Mouse (Mus musculus): Measurements from ENCODE around the gene Cep250. TPM values are rescaled to one million over a fixed set of nuclear protein-coding genes. Genes with fewer than 3 reads are reported as not detected.
A peak's percentile ranks its signal among the peaks of the same experiment; 100 is the strongest.
"Not testable (repeated sequence)": the region's sequence is repeated elsewhere in the genome, so short reads cannot be mapped to it uniquely, and the experiment has no call there.

Gene Cep250
- 33.0 and 35.7 TPM in 2 replicates for polyA plus RNA-seq (2015; fragmentation: Nextera tagmentation; extraction: Ambion mirVana)

DNA sequence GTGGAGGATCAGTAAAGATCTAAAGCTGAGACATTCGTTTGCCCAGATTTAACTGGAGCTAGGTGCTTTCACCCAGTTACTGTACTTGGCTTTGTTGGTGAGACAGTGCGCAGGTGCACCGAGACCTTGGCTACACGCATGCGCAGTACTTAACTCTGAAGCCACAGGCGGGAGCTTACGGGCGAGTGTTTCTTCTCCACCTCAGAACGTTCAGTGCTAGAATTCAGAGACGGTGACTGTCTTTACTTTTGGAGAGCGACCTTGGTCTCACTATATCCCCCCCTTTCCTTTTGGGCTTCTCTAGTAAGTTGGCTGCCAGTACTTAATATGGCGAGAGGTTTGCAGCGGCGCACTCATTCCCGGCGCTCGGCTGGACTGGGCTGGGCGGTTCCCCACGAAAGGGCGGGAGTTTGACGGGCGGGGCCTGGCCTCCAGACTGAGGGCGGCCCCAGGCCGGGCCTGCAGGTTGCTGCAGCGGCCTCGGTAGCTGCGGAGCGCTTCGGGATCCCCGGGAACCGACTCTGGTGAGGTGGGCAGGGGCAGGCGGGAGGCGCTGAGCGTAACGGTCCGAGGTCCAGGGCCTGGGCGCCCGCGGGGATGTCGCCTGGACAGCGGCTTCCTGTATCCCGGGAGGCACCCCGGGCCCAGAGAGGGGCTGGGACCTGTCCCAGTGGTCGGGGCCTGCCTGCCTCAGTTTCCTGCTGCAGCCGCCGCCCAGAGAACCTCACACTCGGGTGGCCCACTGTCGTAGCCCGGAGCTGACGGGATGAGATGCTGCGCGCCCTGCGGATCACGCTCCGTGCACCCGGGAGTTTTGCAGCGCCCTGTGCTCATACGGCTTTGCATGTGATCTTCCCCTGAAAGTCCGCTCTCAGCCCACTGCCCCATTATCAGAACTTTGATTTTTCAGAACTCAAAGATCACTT, at the start of gene Cep250:
Cep250 (plus strand) TSS at position 325 of the 926 bp plus-strand sequence.
- Histone ChIP-seq H3K9ac (peak within 1 kb of the TSS; percentile 100), H3K9me3 (no peaks in the 10 kb centered on the region), H3K4me1 (peaks cover 13% of the 10 kb centered on the region), H3K36me3 (peaks cover 13% of the 10 kb centered on the region; the same call in 1 of the 2 replicates), H3K4me3 (peak within 1 kb of the TSS; percentile 96), H3K4me2 (peak within 1 kb of the TSS; percentile 66), H3K27me3 (no peaks in the 10 kb centered on the region), H3K27ac (peak within 1 kb of the TSS; percentile 89)
- peak; percentile 93 for ATAC-seq (ENCODE audit: insufficient number of reproducible peaks, insufficient read depth, low FRiP score, low TSS enrichment, low read depth)
- under 1% methylated on average over 58 of the region's 59 CpGs for WGBS

DNA sequence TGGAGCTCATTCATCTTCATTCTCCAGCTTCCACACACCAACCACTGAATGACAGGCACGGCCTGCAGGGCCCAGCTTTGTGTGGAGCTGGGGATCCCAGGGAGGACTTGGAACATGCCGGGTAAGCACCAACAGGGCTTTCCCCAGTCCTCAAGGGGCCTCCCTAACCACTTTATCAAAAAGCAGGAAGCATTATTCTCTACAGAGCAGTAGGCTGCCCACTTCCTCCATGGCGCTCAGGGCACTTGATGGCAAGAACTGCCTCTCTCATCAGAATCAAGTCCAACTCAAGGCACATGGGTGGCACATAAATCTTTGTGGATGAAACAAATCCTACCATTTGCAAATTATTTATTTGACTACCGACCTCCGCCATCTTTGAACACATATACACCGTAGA, 41.6 kb upstream of the Cep250 start:
- no peak for ATAC-seq (ENCODE audit: insufficient number of reproducible peaks, insufficient read depth, low FRiP score, low TSS enrichment, low read depth)
- H3K36me3 ChIP-seq: peaks cover 60% of the 10 kb centered on the region
- WGBS: 96% methylated on average over 6 of the region's 6 CpGs
- H3K27ac ChIP-seq: no peak overlapping the region
- no peak overlapping the region for H3K4me3 ChIP-seq
- H3K27me3 ChIP-seq: no peaks in the 10 kb centered on the region
- no peak overlapping the region for H3K4me2 ChIP-seq
- no peak overlapping the region for H3K9ac ChIP-seq
- no peaks in the 10 kb centered on the region for H3K9me3 ChIP-seq
- H3K4me1 ChIP-seq: no peaks in the 10 kb centered on the region

GRCm38 (mm10) chr2:155923143-155923542, 33.1 kb upstream of the Cep250 start:
- WGBS: 93% methylated on average over 7 of the region's 7 CpGs
- peaks cover under 1% of the 10 kb centered on the region; the same call in 1 of the 2 replicates for H3K4me1 ChIP-seq
- H3K9me3 ChIP-seq: no peaks in the 10 kb centered on the region
- H3K27ac ChIP-seq: no peak overlapping the region
- H3K4me3 ChIP-seq: no peak overlapping the region
- no peak overlapping the region for H3K4me2 ChIP-seq
- H3K9ac ChIP-seq: no peak overlapping the region
- H3K27me3 ChIP-seq: no peaks in the 10 kb centered on the region
- H3K36me3 ChIP-seq: peaks cover 28% of the 10 kb centered on the region
- no peak for ATAC-seq (ENCODE audit: insufficient number of reproducible peaks, insufficient read depth, low FRiP score, low TSS enrichment, low read depth)

DNA sequence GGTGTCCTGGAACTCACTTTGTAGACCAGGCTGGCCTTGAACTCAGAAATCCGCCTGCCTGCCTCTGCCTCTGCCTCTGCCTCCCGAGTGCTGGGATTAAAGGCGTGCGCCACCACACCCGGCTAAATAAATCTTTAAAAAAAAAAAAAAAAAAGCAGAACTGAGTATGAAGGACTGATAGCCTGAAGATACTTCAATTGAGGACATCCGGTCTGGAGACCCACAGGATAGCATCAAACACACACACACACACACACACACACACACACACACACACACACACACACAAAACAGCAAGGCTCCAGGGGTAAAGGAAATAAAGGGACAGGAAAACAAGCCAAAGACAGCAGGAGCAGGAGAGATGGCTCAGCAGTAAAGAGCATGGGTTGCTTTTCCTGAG, 31.0 kb upstream of the Cep250 start:
- H3K4me3 ChIP-seq; H3K27me3 ChIP-seq; H3K4me2 ChIP-seq; H3K27ac ChIP-seq; ATAC-seq (ENCODE audit: insufficient number of reproducible peaks, insufficient read depth, low FRiP score, low TSS enrichment, low read depth); H3K9ac ChIP-seq; H3K9me3 ChIP-seq: not testable (repeated sequence)
- H3K36me3 ChIP-seq: peaks cover 18% of the 10 kb centered on the region
- peaks cover 12% of the 10 kb centered on the region for H3K4me1 ChIP-seq
- 92% methylated on average over 6 of the region's 6 CpGs for WGBS

- peak overlapping the region; percentile 80 for H3K4me2 ChIP-seq
- H3K9ac ChIP-seq: peak overlapping the region; percentile 77
- no peaks in the 10 kb centered on the region for H3K27me3 ChIP-seq
Measured at GRCm38 (mm10) chr2:155928711-155929345, 27.4 kb upstream of the Cep250 start.

GRCm38 (mm10) chr2:155929531-155930442, 26.5 kb upstream of the Cep250 start, which contains the start of gene Uqcc1:
TSS of gene Uqcc1 (minus strand) at chr2:155930310.
- no peaks in the 10 kb centered on the region for H3K9me3 ChIP-seq
- ATAC-seq (ENCODE audit: insufficient number of reproducible peaks, insufficient read depth, low FRiP score, low TSS enrichment, low read depth): peak; percentile 89
- WGBS: under 1% methylated on average over 38 of the region's 38 CpGs
- H3K9ac ChIP-seq: peak within 1 kb of the TSS; percentile 77
- H3K4me3 ChIP-seq: peak within 1 kb of the TSS; percentile 70
- H3K36me3 ChIP-seq: no peaks in the 10 kb centered on the region
- H3K4me1 ChIP-seq: peaks cover 18% of the 10 kb centered on the region
- H3K27me3 ChIP-seq: no peaks in the 10 kb centered on the region
- peak within 1 kb of the TSS; percentile 80 for H3K4me2 ChIP-seq
- H3K27ac ChIP-seq: peak within 1 kb of the TSS; percentile 93

More at GRCm38 (mm10) chr2:155928711-155929345, 27.4 kb upstream of the Cep250 start:
- Histone ChIP-seq H3K9me3 (no peaks in the 10 kb centered on the region), H3K36me3 (peaks cover 8% of the 10 kb centered on the region), H3K4me3 (peak overlapping the region; percentile 70), H3K4me1 (peaks cover 18% of the 10 kb centered on the region), H3K27ac (peak overlapping the region; percentile 93; the same call in 1 of the 2 replicates)
- no peak for ATAC-seq (ENCODE audit: insufficient number of reproducible peaks, insufficient read depth, low FRiP score, low TSS enrichment, low read depth)
- 61% methylated on average over 7 of the region's 7 CpGs for WGBS

GRCm38 (mm10) chr2:155939897-155940529, 16.2 kb upstream of the Cep250 start:
- no peaks in the 10 kb centered on the region for H3K36me3 ChIP-seq
- ATAC-seq (ENCODE audit: insufficient number of reproducible peaks, insufficient read depth, low FRiP score, low TSS enrichment, low read depth): no peak

DNA sequence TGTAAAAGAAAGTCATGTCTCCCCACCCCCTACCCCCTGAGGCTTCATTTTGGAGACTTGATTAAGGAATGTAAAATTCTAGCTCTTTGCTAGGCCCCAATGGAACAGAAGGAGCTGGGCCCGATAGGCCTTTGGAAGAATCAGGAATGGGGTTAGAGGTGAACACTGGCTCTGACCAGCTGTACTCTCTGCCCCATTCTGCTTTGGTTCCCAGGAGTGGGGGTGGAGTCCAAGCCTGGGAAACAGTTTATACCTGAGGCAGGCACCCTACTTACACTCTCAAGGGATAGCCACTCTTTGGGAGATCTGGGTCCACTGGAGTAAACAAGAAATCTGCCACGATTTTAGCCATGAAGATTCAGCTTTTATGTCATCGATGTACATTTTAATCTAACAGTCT, 15.6 kb upstream of the Cep250 start, which contains the start of gene Gm15557:
Gm15557 (plus strand) TSS at position 48 of the 400 bp plus-strand sequence.
- Histone ChIP-seq H3K4me2 (no peak within 1 kb of the TSS), H3K4me3 (no peak within 1 kb of the TSS), H3K9me3 (no peaks in the 10 kb centered on the region), H3K9ac (no peak within 1 kb of the TSS), H3K36me3 (no peaks in the 10 kb centered on the region), H3K27ac (no peak within 1 kb of the TSS), H3K27me3 (peaks cover 5% of the 10 kb centered on the region; the same call in 1 of the 2 replicates), H3K4me1 (peaks cover 28% of the 10 kb centered on the region)
- no peak for ATAC-seq (ENCODE audit: insufficient number of reproducible peaks, insufficient read depth, low FRiP score, low TSS enrichment, low read depth)
- WGBS: 84% methylated on average over 3 of the region's 3 CpGs

More at GRCm38 (mm10) chr2:155939897-155940529, 16.2 kb upstream of the Cep250 start:
- 73% methylated on average over 7 of the region's 7 CpGs for WGBS
- Histone ChIP-seq H3K4me3 (no peak overlapping the region), H3K27me3 (peaks cover 5% of the 10 kb centered on the region; the same call in 1 of the 2 replicates), H3K9ac (no peak overlapping the region), H3K4me1 (peaks cover 22% of the 10 kb centered on the region), H3K9me3 (no peaks in the 10 kb centered on the region), H3K4me2 (no peak overlapping the region), H3K27ac (no peak overlapping the region)

DNA sequence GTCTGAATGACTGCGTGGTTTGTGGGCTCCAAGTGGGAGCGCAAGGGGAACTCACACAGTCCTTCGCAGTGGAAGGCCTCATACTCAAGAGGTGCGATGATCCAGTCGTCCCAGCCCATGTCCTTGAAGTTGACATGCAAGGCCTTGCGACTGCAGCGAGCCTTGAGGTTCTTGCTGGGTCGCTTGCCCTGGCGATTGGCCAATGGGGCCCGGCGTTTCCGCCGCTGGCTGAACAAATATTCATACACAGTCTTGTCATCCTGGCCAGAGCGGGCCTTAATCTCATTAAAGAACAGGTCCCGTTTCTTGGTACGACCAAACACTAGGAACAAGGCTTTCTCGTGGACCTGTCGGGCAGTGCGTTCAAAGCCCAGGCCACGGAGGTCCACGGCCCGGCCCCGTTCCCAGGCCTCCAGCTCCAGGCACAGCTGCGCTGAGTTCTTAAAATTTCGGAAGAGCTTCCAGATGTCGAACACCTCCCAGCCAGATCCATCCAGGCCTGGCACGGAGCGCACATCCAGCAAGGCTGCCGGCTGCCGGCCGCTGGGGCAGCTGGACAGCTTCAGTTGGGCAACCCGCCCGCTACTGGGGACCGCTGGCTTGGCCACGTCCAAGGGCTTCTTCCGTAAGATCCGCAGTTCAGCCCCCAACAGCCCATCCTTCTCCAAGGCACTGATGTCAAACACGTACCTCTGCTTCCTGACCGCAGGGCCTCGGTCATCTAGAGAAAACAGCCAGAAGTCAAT, 14.4 kb upstream of the Cep250 start:
- H3K36me3 ChIP-seq: no peaks in the 10 kb centered on the region
- WGBS: 83% methylated on average over 40 of the region's 40 CpGs
- no peak overlapping the region for H3K4me2 ChIP-seq
- no peaks in the 10 kb centered on the region for H3K9me3 ChIP-seq
- ATAC-seq (ENCODE audit: insufficient number of reproducible peaks, insufficient read depth, low FRiP score, low TSS enrichment, low read depth): no peak
- H3K27ac ChIP-seq: no peak overlapping the region
- no peak overlapping the region for H3K4me3 ChIP-seq
- H3K27me3 ChIP-seq: peaks cover 5% of the 10 kb centered on the region; the same call in 1 of the 2 replicates
- peaks cover 40% of the 10 kb centered on the region for H3K4me1 ChIP-seq
- H3K9ac ChIP-seq: no peak overlapping the region

- H3K4me1 ChIP-seq: peaks cover 49% of the 10 kb centered on the region
- 4% methylated on average over 8 of the region's 8 CpGs for WGBS
Measured at GRCm38 (mm10) chr2:155943463-155943862, 12.8 kb upstream of the Cep250 start.

More at GRCm38 (mm10) chr2:155943463-155943862, 12.8 kb upstream of the Cep250 start:
- H3K9me3 ChIP-seq: no peaks in the 10 kb centered on the region
- ATAC-seq (ENCODE audit: insufficient number of reproducible peaks, insufficient read depth, low FRiP score, low TSS enrichment, low read depth): no peak
- peak overlapping the region; percentile 50 for H3K4me2 ChIP-seq
- peaks cover 7% of the 10 kb centered on the region; the same call in 1 of the 2 replicates for H3K27me3 ChIP-seq
- peak overlapping the region; percentile 58 for H3K9ac ChIP-seq
- no peaks in the 10 kb centered on the region for H3K36me3 ChIP-seq
- peak overlapping the region; percentile 21 for H3K4me3 ChIP-seq
- peak overlapping the region; percentile 44; the same call in 1 of the 2 replicates for H3K27ac ChIP-seq
